Mouse (Mus musculus) erythroblast, adult 5-6 weeks (primary cell): ENCODE results near the gene Acox1. TPM values are rescaled to one million over a fixed set of nuclear protein-coding genes. Genes with fewer than 3 reads are reported as not detected.

Experiments used
- ATAC-seq: replicated peaks from 2 replicates; pipeline ENCODE4 v1.8.0; 2016; ENCODE audit warnings: moderate number of reproducible peaks, mild to moderate bottlenecking, moderate TSS enrichment, inconsistent platforms; ENCODE audit not compliant: poor library complexity, low FRiP score, severe bottlenecking
- total RNA-seq, 2 experiments: library from RNA; stranded (forward) in 1 of 2; stranded (reverse) in 1 of 2; fragments of 150-400 nt in 1 of 2; fragments of 200-764, 138-1000 nt in 1 of 2; gene quantifications; 2 replicates each; pipeline versions ENCODE4 v1.2.3 to v1.2.4; 2015 to 2017; ENCODE audit warnings: low replicate concordance in 2 of 2

The Acox1 gene
- total RNA-seq, 2 experiments from 2014 or later = 8.3 to 11.3 TPM

DNA sequence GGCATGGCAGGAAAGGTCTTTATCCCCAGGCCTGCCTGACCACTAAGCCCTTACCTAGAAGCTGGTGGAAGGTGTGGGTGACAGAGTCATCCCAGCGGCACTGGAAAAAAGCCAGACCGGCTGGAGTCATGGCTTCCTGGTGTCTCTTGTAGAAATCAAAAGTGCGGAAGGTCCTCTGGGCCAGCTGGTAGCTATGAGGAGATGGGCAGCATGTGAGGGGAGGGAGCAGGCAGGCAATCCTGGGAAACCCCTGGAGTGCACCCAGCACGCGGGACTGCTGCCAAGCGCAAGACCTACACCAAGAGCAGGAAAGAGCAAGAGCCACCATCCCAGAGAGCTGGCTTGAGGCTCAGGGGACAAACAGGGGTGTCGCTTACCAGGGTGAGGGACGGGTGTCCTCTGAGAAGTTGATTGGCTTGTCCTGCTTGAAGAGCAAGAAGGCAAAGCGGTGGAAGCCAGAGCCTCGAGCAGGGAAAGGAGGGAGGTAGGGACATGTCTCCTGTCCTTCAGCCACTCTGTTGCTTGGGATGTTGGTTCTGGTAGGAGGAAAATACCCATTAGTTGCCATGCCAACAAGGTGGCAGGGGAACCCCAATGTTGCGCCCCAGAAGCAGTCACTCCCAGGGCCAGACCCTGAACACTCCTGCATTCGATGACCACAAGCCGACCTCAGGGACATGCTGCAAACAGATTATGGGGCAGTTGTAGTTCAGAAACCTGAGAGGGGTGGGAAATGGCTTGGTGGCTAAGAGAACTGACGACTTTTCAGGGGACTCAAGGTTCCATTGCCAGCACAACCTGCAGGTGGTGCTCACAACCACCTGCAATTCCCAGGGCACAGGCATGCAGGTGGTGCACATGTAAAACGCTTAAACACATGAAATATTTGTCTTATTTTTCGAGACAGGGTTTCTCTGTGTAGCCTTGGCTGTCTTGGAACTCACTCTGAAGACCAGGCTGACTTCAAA, 66.2 kb downstream of the Acox1 start:
- no peak for ATAC-seq

DNA sequence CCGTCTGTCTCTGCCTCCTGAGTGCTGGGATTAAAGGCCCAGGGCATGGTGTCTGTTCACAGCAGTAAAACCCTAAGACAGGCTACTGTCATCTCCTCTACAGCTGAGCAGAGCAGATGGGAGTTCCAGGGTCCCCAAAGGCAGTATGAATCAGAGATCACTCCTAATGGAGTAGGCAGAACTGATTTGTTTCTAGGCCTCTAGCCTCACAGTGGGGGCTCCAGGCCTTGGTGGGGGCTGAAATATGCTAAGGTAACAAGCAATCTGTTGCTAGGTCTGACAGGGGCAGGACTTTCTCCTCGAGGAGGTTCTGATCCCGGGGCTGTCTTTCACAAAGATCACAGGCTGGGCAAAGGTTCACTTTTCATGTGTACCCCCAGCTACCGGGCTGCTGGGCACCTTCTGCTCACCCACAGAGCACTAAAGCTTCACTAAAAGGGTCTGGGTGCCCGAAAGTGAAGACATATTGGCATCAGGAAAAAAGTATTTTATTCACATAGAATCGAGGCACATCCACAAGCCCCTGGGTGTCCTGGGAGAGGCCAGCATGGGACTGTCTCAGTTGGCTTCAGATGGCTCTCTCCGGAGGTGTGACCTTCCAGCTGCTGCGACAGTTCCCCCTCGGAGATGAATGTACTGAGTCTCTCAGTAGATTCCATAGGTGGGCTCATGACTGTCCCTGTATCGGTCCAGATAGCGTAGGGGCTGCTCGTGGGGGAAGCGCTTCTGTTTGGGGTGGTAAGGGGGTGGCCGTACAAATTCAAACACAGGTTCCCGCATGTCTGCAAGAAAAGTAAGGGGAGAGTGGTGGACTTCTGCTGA, 67.3 kb downstream of the Acox1 start:
- no peak for ATAC-seq

DNA sequence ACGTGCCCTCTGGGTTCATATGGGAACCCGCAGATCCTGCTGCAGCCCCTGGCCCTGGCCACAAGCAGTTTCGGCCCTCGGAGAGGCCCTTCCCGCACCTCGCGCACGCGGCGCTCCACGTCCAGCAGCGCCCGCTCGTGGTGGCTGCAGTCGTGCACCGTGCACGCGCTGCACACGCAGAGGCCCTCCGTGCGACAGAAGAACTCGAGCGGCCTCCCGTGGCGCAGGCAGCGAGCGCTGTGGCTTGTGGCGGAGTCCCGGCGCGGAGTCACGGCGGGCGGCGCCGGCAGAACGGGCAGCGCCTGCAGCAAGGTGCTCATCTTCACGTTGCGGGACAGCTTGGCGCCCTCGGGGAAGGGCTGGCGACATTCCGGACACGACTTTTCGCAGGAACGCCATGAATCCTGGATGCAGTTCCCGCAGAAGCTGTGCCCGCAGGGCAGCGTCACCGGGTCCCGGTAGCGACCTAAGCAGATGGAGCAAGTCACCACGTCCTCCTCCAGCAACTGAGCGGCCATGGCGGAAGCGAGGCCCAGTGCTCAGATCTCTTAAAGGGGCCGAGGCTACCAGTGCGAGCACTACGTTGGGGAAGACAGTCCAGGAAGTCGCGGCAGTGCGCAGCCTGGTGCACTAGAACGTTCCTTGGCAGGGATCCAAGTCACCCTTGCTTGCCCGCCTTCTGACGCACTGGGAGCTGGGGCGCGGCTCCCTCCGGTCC, 68.2 kb downstream of the Acox1 start, which contains the start of gene Trim65:
Trim65 (minus strand) TSS at position 641 of the 718 bp plus-strand sequence.
- ATAC-seq = peak; percentile 78

DNA sequence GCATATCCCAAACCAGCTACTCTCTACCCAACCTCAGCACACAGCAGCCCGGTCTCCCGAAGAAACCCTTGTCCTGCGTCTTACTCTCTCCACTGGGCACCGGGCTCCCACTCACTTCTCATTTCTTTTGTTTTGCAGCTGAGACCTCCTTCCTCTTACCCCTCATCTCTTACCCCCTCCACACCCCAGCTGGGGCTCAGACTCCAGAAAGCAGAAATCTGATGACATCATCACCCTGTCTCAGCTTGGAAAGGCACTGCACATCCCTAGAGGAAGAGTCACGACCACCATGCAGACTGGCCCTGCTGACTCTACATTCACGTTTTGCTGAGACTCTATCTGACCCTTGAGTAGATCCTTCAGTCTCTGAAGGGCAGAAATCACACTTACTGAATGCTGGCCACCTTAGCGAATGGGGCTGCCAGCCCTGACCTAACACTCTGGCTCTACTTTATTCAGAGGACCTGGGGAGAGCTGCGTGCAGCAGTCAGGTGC, 68.8 kb downstream of the Acox1 start:
- ATAC-seq = no peak; the same call in 1 of the 2 replicates

DNA sequence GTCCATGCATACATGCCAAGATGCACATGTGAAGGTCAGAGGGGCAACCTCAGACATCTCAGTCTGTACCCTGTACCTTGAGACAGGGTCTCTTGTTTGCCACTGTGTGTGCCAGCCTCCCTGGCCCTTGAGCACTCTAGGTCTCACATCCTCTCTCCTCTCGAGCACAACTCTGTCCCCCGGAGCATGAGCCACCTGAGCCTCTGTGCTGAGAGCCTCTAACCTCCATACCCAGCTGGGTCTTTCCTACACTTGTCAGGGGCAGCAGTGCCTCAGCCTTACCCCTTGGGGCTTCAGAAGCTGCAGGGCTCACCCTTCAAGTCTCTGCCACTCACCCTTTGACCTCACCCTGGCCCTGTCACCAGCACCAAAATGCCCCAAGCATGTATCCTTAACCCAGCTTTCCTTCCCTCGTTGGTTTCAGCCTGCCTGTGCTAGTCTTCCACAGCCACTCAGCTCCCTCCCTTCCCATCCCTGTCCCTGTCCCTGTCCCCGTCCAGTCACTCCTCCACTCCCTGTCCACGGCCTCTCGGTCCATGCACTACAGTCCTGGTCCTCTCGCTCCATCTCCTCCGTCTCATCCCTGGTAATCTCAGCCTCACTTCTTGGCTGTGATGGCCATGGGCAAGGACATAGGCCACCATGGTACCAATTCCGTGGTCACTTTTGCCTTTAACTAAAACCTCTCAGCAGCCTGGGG, 69.6 kb downstream of the Acox1 start:
- no peak for ATAC-seq

DNA sequence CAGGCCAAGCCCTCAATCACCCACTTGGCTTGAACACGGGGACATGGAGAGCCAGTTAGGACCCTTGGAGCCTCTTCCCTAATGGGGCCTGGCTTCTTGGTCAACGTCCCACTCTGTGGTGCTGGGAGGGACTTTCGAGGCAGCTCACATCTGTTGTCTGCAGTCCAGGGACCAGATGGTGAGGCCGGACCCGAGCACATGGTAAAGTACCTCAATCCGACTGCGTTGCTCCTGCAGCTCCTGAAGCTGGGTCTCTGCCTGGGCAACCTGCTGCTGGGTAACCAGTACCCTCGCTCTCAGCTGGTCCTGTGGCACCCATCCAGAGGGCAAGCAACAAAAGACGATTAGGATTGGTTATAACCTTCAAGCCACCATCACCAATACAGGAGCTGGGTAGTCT, 70.9 kb downstream of the Acox1 start:
- no peak for ATAC-seq

DNA sequence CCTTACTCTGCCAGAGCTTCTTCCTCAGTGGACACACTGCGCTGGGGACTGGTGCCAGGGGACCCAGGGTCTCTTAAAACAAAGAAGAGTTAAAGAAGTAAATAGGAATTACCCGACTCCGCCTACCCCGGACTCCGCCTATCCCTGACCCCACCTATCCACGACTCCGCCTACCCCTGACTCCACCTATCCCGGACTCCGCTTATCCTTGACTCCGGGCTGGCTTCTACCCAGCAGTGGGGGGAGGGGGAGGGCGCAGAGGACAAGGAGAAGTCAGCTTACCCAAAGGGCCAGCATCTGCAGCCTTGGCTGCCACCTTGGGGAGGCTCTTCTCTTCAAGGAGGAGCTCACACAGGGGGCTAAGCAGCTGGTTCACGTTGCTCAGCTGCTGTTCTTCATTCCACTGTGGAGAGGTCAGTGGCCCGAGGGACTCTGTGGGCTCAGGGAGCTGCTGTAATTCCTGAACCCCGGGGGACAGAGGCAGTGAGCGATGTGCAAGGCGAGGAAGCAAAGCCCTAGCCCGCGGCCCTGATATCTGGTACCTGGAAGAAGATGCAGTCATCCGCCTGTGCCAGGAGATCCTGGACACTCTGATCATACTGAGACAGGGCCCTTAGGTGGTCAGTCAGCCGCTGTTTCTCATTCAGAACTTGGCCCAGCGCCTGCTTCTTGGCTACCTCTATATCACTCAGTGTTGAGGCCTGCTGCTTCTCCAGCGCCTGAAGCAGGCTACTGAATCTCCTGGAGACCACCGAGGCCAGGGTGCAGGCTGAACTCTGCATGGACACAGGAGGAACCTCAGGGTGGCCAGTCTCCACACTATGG, 71.5 kb downstream of the Acox1 start, which contains the start of gene Trim47:
Trim47 (minus strand) TSS at position 55 of the 825 bp plus-strand sequence.
- ATAC-seq = no peak

DNA sequence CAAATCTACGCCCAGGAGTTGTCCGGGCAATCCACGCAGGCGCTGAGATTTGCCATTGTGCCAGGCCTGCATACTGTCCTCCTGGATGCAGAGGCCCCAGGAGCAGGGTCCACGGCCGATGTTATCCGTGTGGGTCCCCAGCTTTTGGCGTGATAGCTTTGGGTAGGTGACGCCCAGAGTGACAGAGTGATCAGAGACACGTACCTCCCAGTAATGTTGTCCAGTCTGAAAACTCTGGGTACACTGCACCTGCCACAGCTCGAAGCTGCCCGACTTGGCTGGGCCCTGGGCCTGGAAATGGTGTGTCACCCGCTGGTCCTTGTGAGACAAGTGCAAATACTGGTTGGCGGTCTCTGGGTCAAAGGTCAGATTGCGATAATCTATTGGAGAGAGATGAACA, 72.6 kb downstream of the Acox1 start:
- ATAC-seq = no peak

Other genes with a start within 250 kb of the Acox1 start
- gene Itgb4, start 224.3 kb downstream of the Acox1 start, total RNA-seq (2015; ENCODE audit: low replicate concordance) = not detected in 2 replicates
- not detected in 2 replicates for gene Itgb4, start 224.3 kb downstream of the Acox1 start, total RNA-seq (2017; ENCODE audit: low replicate concordance)
- gene Galk1, start 186.3 kb downstream of the Acox1 start, total RNA-seq (2015; ENCODE audit: low replicate concordance) = 1.5 and 4.8 TPM in 2 replicates
- 3.6 and 4.5 TPM in 2 replicates for gene Galk1, start 186.3 kb downstream of the Acox1 start, total RNA-seq (2017; ENCODE audit: low replicate concordance)
- 366 and 401 TPM in 2 replicates for gene H3f3b, start 171.1 kb downstream of the Acox1 start, total RNA-seq (2015; ENCODE audit: low replicate concordance)
- 384 and 542 TPM in 2 replicates for gene H3f3b, start 171.1 kb downstream of the Acox1 start, total RNA-seq (2017; ENCODE audit: low replicate concordance)
- gene Unk, start 168.7 kb downstream of the Acox1 start, total RNA-seq (2015; ENCODE audit: low replicate concordance) = 4.2 and 6.9 TPM in 2 replicates
- gene Unk, start 168.7 kb downstream of the Acox1 start, total RNA-seq (2017; ENCODE audit: low replicate concordance) = 7.9 and 17.3 TPM in 2 replicates
- gene Unc13d, start 121.1 kb downstream of the Acox1 start, total RNA-seq (2015; ENCODE audit: low replicate concordance) = 4.2 and 4.8 TPM in 2 replicates
- 4.3 and 7.0 TPM in 2 replicates for gene Unc13d, start 121.1 kb downstream of the Acox1 start, total RNA-seq (2017; ENCODE audit: low replicate concordance)
- 105 and 125 TPM in 2 replicates for gene Wbp2, start 112.0 kb downstream of the Acox1 start, total RNA-seq (2015; ENCODE audit: low replicate concordance)
- 58.0 and 68.8 TPM in 2 replicates for gene Wbp2, start 112.0 kb downstream of the Acox1 start, total RNA-seq (2017; ENCODE audit: low replicate concordance)
- gene Trim47, start 71.8 kb downstream of the Acox1 start, total RNA-seq (2015; ENCODE audit: low replicate concordance) = 1.0 and 2.5 TPM in 2 replicates
- 1.3 TPM in 1 of 2 replicates, not detected in the other for gene Trim47, start 71.8 kb downstream of the Acox1 start, total RNA-seq (2017; ENCODE audit: low replicate concordance)
- 0.38 and 2.3 TPM in 2 replicates for gene Trim65, start 67.9 kb downstream of the Acox1 start, total RNA-seq (2015; ENCODE audit: low replicate concordance)
- gene Trim65, start 67.9 kb downstream of the Acox1 start, total RNA-seq (2017; ENCODE audit: low replicate concordance) = 0.28 and 3.3 TPM in 2 replicates
- gene Mrpl38, start 60.2 kb downstream of the Acox1 start, total RNA-seq (2015; ENCODE audit: low replicate concordance) = 10.0 and 19.8 TPM in 2 replicates
- 5.2 and 6.7 TPM in 2 replicates for gene Mrpl38, start 60.2 kb downstream of the Acox1 start, total RNA-seq (2017; ENCODE audit: low replicate concordance)
- gene Fbf1, start 30.9 kb downstream of the Acox1 start, total RNA-seq (2015; ENCODE audit: low replicate concordance) = 6.1 and 14.6 TPM in 2 replicates
- 6.0 and 6.7 TPM in 2 replicates for gene Fbf1, start 30.9 kb downstream of the Acox1 start, total RNA-seq (2017; ENCODE audit: low replicate concordance)
- 10.4 and 14.4 TPM in 2 replicates for gene Ten1, start 190 bp downstream of the Acox1 start, total RNA-seq (2015; ENCODE audit: low replicate concordance)
- 2.7 and 6.4 TPM in 2 replicates for gene Ten1, start 190 bp downstream of the Acox1 start, total RNA-seq (2017; ENCODE audit: low replicate concordance)
- gene Evpl, start 39.0 kb upstream of the Acox1 start, total RNA-seq (2015; ENCODE audit: low replicate concordance) = not detected in 2 replicates
- 0.09 and 0.56 TPM in 2 replicates for gene Evpl, start 39.0 kb upstream of the Acox1 start, total RNA-seq (2017; ENCODE audit: low replicate concordance)
- gene Srp68, start 75.2 kb upstream of the Acox1 start, total RNA-seq (2015; ENCODE audit: low replicate concordance) = 7.5 and 11.7 TPM in 2 replicates
- 8.5 and 15.1 TPM in 2 replicates for gene Srp68, start 75.2 kb upstream of the Acox1 start, total RNA-seq (2017; ENCODE audit: low replicate concordance)
- not detected in 2 replicates for gene Galr2, start 81.9 kb upstream of the Acox1 start, total RNA-seq (2015; ENCODE audit: low replicate concordance)
- gene Galr2, start 81.9 kb upstream of the Acox1 start, total RNA-seq (2017; ENCODE audit: low replicate concordance) = not detected in 2 replicates
- 12.1 and 34.6 TPM in 2 replicates for gene Exoc7, start 108.2 kb upstream of the Acox1 start, total RNA-seq (2015; ENCODE audit: low replicate concordance)
- 7.8 and 14.1 TPM in 2 replicates for gene Exoc7, start 108.2 kb upstream of the Acox1 start, total RNA-seq (2017; ENCODE audit: low replicate concordance)
- not detected in 2 replicates for gene Foxj1, start 136.4 kb upstream of the Acox1 start, total RNA-seq (2015; ENCODE audit: low replicate concordance)
- not detected in 2 replicates for gene Foxj1, start 136.4 kb upstream of the Acox1 start, total RNA-seq (2017; ENCODE audit: low replicate concordance)
- 0.63 and 1.7 TPM in 2 replicates for gene Rnf157, start 214.0 kb upstream of the Acox1 start, total RNA-seq (2015; ENCODE audit: low replicate concordance)
- gene Rnf157, start 214.0 kb upstream of the Acox1 start, total RNA-seq (2017; ENCODE audit: low replicate concordance) = 2.0 and 2.1 TPM in 2 replicates
- 46.6 and 59.0 TPM in 2 replicates for gene Ubald2, start 235.0 kb upstream of the Acox1 start, total RNA-seq (2015; ENCODE audit: low replicate concordance)
- gene Ubald2, start 235.0 kb upstream of the Acox1 start, total RNA-seq (2017; ENCODE audit: low replicate concordance) = 27.0 and 41.7 TPM in 2 replicates